Mouse (Mus musculus) heart, postnatal 0 days (tissue): ENCODE measurements around the gene Coq2.

Source experiments
- CTCF ChIP-seq: IDR thresholded peaks from 2 replicates; pipeline ENCODE4 v1.5.1; 2016; ENCODE audit warnings: antibody characterized with exemption, control low read depth, low read depth
- EP300 ChIP-seq: IDR thresholded peaks from 2 replicates; pipeline ENCODE4 v1.6.1; 2016; ENCODE audit warnings: antibody characterized with exemption, low read depth

DNA sequence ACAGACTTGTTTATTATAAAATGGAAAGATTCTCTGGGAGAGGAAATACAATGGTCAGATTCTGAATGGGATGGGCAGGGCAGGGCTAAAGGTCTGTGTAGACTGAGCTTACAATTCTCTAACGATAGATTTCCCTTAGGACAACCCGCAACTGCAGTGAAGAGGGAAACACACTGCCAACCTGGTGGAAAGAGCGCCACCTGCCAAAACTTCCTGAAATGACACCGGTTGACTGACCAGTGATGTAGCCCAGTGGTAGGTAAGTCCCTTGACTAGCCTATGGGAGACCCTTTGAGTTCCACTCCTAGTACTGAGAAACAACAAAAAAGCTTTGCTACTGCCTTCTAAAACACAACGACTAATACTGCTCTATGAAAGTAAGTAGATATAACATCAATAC, 3.5 kb downstream of the Coq2 start:
- TF ChIP-seq CTCF: peak; percentile 49
- TF ChIP-seq EP300: no peak
